Mouse (Mus musculus): ENCODE measurements around the gene Rplp1.

Gene Rplp1

DNA sequence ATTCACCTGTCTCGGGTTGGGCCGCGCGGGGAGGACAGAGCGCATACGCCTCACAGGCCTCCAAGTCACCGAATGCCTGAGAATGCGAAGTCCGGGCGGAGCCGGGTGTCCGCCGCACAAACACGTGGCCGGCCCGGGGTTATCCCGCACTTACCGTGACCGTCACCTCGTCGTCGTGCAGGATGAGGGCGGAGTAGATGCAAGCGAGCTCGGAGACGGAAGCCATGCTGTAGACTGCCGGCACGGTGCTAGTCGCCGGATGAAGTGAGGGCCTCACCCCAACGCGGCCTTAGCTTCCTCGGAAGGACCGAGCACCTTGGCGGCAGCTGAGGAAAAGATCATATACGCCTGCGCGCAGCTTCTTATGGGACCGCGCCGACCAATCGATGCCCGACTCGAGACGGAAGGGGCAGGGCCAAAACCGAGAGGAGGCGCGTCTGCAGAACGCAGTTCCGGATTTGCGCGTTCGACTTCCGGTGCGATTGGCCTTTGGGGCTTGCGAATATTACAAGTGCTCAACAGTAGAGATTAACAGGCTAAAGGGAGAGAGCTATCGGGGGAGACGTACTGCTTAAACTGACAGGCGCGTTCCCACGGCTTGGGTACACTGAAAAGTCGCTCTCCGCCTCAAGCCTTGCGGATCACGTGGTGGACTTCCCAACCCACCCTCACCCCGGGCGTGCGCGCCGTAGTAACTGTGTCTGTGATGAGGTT lies at the start of gene Rplp1:
Gene Rplp1, minus strand, starts transcription at position 340 of the 714 bp plus-strand sequence.
- in situ Hi-C loops (cut with MboI; ENCODE audit: unreplicated experiment in 2 of 2) = loop anchor here in 1 of 2 experiments (25.0 kb wide), 1 partner anchor 1952 kb away; the partner anchor contains the start of gene Nr2e3

DNA sequence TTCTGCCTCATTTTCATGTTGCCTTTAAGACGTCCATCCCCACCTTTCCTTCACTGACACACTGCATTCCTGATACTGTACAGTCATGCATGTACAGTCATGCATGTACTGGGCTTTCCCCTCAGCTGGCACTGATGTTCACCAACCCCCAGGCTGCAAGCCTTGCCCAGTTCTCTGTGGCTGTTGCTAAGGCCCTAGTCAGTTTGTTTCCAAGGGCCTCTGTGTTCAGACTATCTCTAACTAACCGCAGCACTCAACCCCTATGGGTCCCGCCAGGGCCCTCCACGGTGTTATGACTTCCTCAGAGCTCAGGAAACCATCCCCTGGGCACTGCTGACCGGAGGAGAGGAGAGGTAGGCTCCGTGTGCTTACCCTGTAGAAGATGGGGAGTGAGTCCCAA lies 49.0 kb upstream of the Rplp1 start:
- in situ Hi-C loops (cut with MboI; ENCODE audit: unreplicated experiment in 2 of 2) = no loop called here

DNA sequence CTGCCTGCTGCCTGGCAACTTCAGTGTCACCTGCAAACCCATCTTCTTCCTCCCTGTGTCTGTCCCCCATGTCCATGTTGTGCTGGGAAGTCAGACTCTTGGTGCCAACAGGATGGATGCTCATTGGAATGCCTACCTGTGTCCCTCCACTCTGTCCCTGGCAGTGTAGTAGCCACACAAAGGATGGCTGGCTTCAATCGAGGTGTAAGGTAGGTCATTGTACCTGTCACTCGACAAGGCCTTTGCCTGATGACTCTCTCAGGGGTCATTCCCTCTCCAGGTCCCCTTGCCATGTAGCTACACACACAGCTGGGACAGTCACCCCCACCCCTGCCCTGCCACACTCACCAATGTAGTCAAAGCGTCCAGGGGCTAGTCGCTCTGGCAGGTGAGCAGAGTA lies 46.8 kb upstream of the Rplp1 start:
- in situ Hi-C loops (cut with MboI; ENCODE audit: unreplicated experiment in 2 of 2) = no loop called here

DNA sequence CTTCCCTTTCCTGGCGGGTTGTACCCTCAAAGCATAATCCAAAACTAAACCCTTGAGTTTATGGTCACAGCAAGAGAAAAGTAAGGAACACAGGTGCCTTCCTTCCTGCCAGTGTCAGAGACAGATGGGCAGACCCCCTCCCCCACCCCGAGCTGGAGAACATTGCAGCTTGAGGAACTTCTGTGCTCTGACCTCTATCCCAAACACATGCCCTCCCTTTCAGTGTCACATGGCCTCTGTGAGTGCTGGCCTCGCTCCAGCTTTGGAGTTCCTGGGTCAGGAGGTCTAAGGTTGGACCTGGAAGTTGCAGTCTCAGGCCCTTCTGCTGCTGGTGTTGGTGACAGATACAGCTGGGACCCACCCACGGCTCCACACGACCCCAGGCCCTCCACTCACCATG lies 46.4 kb upstream of the Rplp1 start:
- in situ Hi-C loops (cut with MboI; ENCODE audit: unreplicated experiment in 2 of 2) = no loop called here

DNA sequence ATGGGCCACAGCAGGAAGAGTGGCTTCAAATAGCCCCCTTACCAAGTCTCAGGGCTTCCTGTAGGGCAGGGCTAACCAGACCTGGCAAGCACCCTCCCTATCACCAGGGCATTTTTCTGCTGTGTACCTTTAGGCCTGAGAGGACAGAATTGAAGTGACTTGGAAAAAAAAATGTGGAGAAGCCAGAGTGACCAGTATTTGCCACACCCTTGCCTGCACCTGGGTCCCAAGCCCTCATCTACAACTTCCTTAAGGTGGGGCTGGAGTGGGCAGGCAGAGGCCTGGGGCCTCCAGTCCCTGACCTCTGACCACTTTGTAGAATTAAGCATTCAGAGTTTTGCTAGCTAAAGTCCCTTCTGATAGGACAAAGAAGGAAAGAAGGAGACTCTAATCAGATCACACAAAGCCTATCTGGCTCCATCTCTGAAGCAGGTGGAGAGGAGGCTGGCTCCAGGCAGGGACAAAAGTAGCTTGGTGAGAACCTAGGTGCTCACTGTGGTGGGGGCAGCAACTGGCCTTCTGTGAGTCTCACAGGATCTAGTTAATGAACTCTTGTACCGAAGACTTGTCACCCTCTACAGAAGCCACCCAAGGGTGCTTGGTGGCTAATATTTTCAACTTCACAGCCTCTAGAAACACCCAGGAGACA lies 45.7 kb upstream of the Rplp1 start:
- in situ Hi-C loops (cut with MboI; ENCODE audit: unreplicated experiment in 2 of 2) = loop anchor here in 1 of 2 experiments (10.0 kb wide), 1 partner anchor 285 kb away; no protein-coding TSS in a partner anchor

DNA sequence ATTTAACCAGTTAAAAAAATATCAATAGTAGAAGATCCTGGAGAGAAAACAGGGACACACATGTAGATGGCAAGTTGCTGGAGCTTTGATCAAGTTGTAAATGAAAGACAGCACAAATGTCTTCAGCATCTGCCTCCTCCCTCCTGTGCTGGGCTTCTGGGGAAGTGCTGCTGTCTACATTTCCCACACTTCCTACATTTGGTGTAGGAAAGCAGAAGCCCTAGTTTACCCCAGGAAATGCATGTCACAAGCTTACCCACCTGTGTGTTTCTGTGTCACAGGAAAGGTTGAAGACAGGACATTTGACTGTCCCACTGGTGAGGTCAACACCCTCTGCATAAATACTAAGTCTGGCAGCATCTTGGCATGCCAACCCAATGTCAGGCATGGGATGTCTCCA lies 40.4 kb upstream of the Rplp1 start:
- in situ Hi-C loops (cut with MboI; ENCODE audit: unreplicated experiment in 2 of 2) = loop anchor here (5.0 to 10.0 kb wide), 2 partner anchors 288 to 290 kb away; no protein-coding TSS in a partner anchor

DNA sequence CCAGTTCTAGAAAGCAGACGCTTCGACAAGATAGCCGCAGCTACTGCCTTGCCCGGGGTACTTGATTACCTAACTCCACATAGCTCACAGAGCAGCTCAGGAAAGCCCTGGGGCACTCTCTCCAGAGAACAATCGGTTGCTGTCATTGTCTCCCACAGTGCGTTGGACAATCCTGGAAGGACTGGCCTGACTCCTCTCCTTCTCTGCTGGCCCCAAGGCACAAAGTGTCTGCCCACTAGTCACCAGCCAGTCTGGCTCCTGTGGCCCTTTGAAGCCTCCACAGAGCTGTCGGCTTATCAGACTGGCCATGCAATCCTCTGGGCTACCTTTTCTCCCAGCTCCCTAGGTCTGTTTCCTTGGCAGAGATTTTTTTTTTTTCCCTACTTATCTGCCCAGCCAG lies 37.9 kb upstream of the Rplp1 start:
- in situ Hi-C loops (cut with MboI; ENCODE audit: unreplicated experiment in 2 of 2) = loop anchor here (5.0 to 10.0 kb wide), 2 partner anchors 290 to 293 kb away; no protein-coding TSS in a partner anchor

DNA sequence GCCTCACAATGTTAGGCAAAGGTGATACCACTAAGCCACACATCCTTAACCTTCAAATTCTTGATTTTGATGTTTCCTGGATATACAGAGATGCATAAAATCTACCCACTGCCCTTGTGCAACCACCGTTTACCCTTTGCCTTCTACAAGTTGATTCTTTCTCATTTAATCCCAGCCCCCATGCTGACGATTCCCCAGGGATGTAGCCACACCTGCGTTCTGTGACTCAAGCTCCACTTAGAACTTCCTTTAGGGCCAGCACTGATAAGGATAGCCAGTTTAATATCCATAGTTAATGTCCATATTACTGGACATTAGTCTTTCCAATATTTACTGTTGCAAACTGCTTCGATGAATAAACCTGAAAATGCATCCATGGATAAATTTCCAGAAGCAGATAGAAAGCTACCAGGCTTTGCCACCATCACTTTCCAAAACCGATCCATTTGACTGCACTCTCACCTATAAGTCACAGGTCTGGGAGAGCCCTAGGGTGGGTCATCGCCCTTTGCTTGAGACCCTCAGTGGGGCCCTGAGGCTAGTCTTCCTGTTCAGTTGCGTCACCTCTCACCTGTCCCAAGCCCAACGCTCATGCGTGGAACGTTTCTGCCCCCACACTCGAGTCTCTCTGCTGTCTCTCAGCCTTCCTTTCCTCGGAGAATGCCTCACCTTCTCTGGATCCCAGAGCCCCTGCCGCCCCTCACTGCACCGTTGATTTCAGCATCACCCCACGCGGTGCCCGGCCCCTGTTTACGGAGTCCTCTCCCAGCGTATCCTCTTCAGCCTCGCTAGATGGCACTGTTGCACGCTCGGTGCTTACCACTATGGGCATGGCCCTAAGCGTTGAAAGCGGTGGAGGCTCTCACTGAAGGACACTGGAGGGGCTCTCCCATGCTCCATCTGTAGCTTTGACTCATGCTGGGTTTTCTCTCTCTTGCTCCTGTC lies 33.3 kb upstream of the Rplp1 start:
- in situ Hi-C loops (cut with MboI; ENCODE audit: unreplicated experiment in 2 of 2) = loop anchor here (5.0 to 10.0 kb wide), 2 partner anchors 40 to 397 kb away; partner anchors contain the start of gene Anp32a (in 1 of the 2)

DNA sequence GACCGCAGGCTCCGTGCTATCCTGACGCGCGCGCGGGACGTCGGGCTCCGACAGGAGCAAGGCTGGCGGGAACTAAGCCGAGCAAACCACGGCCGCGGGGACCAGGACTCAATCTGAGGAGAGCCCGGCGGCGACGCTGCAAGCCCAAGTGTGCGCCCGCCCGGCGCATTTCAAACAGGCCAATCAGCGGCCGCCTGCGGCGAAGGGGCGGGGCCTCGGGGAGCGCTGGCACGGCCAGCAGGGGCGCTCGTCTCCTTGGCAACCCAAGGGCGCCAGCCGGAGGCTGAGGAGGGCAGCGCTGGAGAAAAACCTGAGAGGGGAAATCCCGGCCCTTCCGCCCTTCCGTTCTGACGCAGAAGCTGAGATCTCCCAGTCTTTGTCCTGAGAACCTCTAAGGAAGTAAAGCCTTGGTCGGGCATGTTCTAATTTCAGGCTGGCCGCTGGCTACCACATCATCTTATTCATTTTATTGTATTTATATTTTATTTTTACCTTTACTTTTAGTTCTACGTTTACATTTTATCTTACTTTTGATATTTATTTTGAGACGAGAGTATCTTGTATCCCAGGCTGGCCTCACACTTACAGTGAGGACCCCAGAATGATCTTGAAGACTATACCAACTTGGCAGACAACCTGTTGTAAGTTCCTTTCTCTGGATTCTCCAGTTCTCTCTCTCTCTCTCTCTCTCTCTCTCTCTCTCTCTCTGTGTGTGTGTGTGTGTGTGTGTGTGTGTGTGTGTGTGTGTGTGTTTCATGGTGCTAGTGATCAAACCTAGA lies 32.5 kb upstream of the Rplp1 start, which contains the start of gene Kif23:
Gene Kif23, minus strand, starts transcription at position 152 of the 779 bp plus-strand sequence.
- in situ Hi-C loops (cut with MboI; ENCODE audit: unreplicated experiment in 2 of 2) = loop anchor here (5.0 to 10.0 kb wide), 2 partner anchors 40 to 398 kb away; partner anchors contain the start of gene Anp32a (in 1 of the 2)

DNA sequence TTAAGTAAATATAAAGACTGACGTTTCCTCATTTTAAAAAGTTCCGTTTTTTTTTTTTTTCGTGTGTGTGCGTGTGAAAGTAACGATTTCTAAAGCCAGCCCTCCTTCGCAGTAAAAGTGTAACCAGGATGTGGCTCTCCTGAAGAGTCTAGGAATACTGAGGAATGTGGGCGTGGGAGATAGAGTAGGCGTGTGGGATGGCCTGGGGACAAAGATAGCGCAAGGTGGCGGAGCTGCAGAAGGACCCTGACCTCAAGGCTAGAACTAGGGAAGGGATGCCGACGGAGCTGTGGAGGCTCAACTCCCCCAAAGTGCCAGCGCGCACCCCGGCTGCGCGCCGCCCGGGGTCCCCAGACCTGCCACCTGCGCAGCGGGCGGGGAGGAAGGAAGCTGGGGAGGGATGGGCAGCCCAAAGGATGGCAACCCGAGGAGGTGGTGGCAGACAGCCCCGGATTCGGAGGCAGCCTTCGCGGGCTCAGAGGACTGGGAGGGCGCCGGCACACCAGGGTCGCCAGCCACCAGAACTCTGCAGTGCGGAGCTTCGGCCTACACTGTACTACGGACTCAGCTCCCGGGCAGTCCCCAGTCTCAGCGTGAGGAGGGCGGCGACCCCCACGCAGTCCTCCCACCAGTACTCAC lies 31.8 kb upstream of the Rplp1 start:
- in situ Hi-C loops (cut with MboI; ENCODE audit: unreplicated experiment in 2 of 2) = loop anchor here (5.0 to 10.0 kb wide), 2 partner anchors 41 to 399 kb away; partner anchors contain the start of gene Anp32a (in 1 of the 2)

DNA sequence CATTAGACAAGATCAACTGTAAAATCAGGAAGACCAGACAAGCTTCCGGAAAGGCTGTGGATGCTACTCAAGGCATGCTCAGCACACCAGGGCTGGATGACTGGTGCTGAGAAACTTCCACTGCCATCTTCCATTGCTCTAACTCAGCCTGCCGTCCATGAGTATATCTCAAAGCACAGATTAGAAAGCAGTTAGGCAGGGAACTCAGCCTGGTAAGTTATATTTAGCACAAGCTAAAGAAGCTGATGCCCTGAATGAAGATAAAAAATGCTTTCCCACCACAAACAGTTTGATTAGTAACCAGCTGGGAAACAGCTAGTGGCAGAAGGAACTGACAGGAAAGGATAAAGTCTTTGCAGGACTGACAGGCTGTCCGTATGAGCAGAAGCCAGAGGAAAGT lies 26.7 kb upstream of the Rplp1 start:
- in situ Hi-C loops (cut with MboI; ENCODE audit: unreplicated experiment in 2 of 2) = loop anchor here in 1 of 2 experiments (10.0 kb wide), 1 partner anchor 404 kb away; the partner anchor contains the start of gene Anp32a

DNA sequence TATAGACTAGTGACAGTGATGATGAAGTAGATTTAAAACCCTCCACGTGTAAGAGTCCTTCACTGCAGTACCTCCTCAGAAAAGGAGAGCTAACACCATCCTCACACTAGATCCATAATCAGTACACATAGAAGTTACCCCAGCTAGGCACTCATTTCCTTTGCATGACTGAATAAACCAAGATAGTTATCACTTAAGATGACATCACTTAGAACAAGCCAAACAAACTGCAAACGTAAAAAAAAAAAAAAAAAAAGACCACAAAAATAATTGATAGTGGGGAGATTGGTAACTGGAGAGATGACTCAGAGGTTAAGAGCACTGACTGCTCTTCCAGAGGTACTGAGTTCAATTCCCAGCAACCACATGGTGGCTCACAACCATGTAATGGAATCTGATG lies 19.0 kb upstream of the Rplp1 start:
- in situ Hi-C loops (cut with MboI; ENCODE audit: unreplicated experiment in 2 of 2) = no loop called here

DNA sequence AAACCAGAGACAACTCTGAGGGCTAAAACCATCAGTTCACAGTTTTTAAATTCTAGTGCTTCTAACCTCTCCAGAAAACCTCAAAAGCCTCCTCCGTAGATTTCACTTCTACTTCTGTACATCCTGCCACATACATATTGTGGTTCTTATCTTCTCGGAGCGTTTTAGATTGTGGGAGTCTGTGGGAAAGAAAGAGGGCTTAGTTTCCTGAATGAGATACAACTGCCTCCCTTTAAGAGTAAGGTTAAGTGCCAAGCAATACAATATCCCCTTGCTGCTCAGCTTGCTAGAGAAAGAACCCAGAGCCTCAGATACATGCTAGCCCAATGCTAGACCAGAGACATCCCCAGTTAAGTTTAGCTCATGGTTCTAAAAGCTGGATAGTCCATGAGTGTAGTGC lies 17.7 kb upstream of the Rplp1 start:
- in situ Hi-C loops (cut with MboI; ENCODE audit: unreplicated experiment in 2 of 2) = no loop called here

DNA sequence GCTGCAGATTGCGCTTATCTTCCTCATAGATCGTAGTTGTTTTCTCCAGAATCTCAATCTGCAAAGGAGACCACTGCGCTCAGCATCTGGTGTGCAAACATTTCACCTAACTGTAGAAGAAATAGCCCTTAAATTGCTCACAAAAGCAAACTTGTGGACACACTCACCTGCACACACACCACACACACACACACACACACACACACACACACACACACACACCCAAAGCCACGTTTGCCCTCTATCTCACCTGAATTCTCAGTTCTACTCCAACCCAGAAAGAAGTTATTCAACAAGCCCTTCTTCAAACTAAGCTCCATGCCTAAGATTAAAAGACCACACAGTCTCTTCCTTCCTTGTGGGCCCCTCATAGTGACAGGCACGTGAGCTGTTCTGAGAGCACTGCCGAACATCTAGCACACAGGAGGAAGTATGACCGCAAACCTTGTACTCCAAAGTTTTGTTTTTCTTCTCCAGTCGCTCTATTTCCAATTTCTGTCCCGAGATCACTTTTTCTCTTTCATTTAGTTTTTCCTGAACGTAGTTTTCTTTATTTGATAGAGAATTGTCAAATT lies 10.8 kb upstream of the Rplp1 start:
- in situ Hi-C loops (cut with MboI; ENCODE audit: unreplicated experiment in 2 of 2) = no loop called here

DNA sequence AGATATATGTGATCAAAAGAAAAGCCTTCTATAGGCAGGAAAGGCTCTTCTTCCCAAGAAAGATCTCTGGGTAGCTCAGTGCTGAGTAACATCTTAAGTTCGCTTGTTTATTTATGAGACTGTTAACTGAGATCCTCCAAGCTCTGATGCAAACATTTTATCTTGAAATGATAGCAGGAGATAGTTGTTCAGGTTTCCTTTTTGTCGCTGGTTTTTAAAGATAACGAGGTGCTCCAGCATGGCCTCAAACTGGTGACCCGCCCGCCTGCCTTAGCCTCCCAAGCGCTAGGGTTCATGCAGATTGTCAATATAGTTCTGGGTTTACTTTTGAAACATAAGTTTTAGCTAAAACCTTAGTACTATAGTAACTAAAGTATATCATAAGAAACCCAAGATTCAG lies 6.0 kb upstream of the Rplp1 start:
- in situ Hi-C loops (cut with MboI; ENCODE audit: unreplicated experiment in 2 of 2) = loop anchor here in 1 of 2 experiments (25.0 kb wide), 1 partner anchor 1958 kb away; the partner anchor contains the start of gene Nr2e3

DNA sequence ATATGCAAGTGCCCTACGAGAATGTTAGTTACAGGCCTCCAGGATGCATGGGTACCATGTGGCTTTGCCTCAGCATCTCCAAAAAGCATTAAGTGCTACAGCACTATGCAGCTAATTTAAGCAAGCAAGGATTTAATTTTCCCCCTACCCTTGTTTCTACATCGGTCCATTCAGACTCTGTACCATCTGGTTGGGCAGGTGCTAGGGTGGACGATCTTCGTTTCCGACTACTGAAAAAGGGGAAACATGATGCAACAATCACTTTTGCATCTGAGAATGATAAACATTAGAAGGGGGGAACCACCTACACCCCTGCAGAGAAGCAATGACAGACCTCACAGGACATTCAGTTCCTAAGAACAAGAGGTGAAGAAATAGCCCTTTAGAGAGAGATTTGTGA lies 5.1 kb upstream of the Rplp1 start:
- in situ Hi-C loops (cut with MboI; ENCODE audit: unreplicated experiment in 2 of 2) = loop anchor here in 1 of 2 experiments (25.0 kb wide), 1 partner anchor 1957 kb away; the partner anchor contains the start of gene Nr2e3

DNA sequence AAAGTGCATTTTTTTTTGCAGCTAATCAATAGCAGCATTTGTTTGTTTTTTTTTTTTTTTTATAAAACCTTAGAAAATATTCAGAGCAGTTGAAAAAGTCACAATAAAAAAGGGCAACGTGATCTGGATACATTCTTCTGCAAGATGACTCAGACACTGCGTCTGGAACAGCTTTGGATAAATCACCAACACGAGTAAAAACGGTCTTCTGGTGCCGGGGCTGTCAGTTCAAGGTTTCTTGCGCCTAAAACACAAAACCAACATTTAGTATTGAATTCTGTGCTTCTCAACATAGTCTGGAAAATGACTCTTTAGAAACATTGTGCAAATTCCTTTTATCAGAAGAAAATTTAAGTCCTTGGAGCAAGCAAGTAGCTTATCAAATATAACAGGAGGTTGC lies 3.1 kb upstream of the Rplp1 start:
- in situ Hi-C loops (cut with MboI; ENCODE audit: unreplicated experiment in 2 of 2) = loop anchor here in 1 of 2 experiments (25.0 kb wide), 1 partner anchor 1955 kb away; the partner anchor contains the start of gene Nr2e3

DNA sequence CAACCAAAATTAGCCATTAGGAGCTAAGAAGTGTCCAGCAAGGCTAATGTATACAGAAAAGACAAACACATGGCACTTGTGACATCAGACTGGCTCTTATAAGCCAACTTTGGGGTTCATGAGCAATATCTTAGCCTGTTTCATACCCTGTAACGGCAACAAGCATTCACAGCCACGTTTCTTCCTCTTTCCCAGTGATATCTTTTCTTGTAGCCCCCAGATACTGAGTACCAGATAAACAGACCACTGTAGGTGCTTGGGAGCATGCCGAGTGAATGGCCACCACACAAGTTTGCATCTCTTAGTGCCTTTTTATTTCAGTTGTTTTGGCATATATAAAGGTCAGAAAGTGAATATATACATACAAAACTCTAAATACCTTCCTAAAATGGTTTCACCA lies 2.6 kb upstream of the Rplp1 start:
- in situ Hi-C loops (cut with MboI; ENCODE audit: unreplicated experiment in 2 of 2) = loop anchor here in 1 of 2 experiments (25.0 kb wide), 1 partner anchor 1955 kb away; the partner anchor contains the start of gene Nr2e3
